Mouse (Mus musculus): ENCODE results near the gene Megf11.

DNA sequence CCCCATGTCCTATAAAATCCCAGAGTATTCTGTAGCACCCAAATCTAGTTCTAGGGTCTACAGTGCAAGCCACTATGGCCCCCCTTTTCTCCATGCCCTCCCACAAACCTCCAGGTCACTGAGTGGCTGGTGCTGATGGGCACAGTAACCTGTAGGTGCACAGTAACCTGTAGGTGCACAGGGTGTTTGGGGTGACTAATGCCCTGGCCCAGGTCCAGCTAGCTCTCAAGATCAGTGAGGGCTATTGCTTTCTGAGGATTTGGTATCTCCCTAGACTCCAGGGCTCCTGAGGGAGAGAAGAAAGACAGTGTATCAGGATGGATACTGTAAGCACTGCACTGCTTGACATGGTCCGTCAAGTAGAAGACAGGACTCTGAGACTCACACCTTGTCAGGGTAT, 85.4 kb downstream of the Megf11 start:
- TF ChIP-seq MAFK (IDR thresholded peaks at IDR 0.05; ENCODE audit: borderline replicate concordance, low read depth, low read length) (no peak), MAX (IDR thresholded peaks at IDR 0.05; ENCODE audit: low read length) (no peak), GATA1 (IDR thresholded peaks at IDR 0.05; ENCODE audit: low read depth, low read length) (no peak), CTCF (IDR thresholded peaks at IDR 0.05 in 2 of 3, conservative IDR thresholded peaks at IDR 0.05 in 1 of 3; ENCODE audit: control insufficient read depth in 1 of 3, insufficient read depth in 1 of 3, low read depth in 2 of 3, low read length in 3 of 3, poor library complexity in 1 of 3, severe bottlenecking in 1 of 3) (no peak)
